Mouse (Mus musculus) layer of hippocampus, adult 11-12 months (tissue): ENCODE data around the gene Pwwp2b.

Source experiments
- DNase-seq: peaks from one replicate; pipeline ENCODE4 v3.0.0; 2022; ENCODE audit warnings: low spot score

Gene Pwwp2b

GRCm38 (mm10) chr7:139247881-139248614 lies at the start of gene Pwwp2b:
Pwwp2b (plus strand) TSS chr7:139248482.
- peak; percentile 71 for DNase-seq

DNA sequence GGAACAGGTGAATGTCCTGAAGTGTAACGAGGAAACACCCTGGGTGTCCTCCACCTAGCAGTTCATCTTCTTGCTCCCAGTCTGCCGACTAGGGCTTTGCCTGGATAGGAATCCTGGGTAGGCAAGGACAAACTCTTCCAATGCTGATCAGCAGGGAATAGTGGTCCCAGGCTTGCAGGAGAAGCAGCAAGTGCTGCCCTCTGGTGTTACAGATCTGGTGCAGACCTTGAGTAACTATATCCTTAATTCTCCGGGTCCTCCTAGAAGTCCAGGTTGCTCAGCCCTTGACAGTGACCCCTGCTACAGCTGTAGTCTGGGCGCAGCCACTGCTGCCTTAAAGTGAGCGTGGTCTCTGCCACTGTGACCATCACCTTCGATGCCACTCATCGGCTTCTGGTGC lies 48.2 kb upstream of the Pwwp2b start:
- peak; percentile 80 for DNase-seq

DNA sequence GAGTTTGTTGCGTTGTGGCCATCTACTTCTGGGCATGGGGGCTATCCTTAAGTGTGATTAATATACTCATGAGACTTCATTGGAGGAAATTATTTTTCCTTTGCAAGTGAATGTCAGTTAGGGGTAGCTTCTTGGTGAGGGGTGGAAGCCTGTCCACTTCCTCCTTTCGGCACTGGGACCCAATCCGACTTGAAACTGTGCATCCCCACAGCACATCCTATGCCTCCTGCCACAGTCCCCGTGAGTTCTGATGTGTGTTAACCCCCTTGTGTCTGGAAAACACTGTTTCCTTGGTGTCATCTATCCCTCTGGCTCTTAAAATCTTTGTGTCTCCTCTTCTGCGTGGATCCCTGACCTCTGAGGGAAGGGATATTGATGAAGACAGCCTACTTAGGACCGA lies 47.1 kb upstream of the Pwwp2b start:
- no peak for DNase-seq

- no peak for DNase-seq
Observed at GRCm38 (mm10) chr7:139208023-139208772, 40.1 kb upstream of the Pwwp2b start.

DNA sequence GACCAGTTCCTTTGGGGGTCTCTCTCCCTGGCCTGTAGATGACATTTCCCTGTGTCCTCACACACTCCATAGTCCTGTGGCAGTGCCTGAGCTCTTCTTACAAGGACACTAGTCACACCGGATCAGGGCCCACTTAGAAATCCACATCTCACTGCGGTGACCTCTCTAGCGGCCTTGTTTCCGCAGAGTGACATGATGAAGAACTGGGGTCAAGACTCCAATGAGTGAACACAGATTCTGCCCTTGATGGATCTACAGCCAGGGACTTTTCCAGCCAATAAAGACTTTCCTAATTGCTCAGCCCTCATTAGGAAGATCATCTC lies 39.5 kb upstream of the Pwwp2b start:
- DNase-seq = no peak

- no peak for DNase-seq
Observed at GRCm38 (mm10) chr7:139211761-139212160, 36.5 kb upstream of the Pwwp2b start.

DNA sequence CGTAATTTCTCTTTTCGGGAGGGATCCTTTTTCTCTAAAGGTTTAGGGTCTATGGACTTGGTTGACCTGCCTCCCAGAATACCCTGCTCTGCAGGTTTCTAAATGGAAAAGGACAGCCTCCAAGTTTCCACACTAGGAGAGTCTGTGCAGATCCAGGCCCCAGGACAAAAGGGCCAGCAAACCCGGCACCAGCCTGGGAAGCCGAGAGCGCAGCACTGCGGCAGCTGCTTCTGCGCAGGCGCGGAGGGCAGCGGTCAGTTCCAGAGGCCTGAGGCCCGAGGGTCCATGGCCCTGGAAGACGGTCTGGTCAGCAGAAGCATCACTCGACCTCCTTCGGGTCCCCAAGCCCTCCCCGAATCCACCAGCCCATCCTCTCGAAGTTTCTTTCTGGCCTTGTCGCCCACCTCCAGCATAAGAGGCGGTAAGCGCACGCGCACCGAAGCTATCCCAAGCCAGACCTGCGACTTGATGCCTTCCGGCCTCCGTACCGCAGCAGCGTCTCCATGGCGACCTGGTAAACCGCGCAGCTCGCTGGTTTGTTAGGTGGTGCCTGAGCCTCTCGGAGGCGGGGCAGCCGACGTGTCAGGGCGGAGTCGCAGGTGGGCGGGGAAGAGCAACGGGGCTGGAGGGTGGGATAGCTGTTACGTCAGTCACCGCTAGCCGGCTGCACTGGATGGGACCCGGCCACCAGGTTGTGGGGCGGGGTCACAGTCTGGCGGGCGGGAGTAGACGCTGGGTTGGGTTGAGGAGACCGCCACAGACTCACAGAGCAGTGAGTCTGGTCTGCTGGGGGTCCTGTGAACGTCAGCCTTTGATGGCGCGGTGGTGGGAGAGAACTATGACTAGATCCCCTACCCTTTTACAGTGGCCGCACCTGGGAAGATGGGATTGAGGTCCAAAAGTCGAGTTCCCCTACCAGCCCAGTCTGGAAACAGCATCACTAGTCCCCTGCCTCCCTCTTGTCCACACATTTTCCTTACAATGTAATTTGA lies 35.2 kb upstream of the Pwwp2b start, which contains the start of the genes Lrrc27 and Stk32c:
Lrrc27 (plus strand) TSS at position 235 of the 992 bp plus-strand sequence.
Stk32c (minus strand) TSS at position 554 of the 992 bp plus-strand sequence.
- DNase-seq = peak; percentile 98

GRCm38 (mm10) chr7:139213751-139214150 lies 34.5 kb upstream of the Pwwp2b start:
- no peak for DNase-seq

DNA sequence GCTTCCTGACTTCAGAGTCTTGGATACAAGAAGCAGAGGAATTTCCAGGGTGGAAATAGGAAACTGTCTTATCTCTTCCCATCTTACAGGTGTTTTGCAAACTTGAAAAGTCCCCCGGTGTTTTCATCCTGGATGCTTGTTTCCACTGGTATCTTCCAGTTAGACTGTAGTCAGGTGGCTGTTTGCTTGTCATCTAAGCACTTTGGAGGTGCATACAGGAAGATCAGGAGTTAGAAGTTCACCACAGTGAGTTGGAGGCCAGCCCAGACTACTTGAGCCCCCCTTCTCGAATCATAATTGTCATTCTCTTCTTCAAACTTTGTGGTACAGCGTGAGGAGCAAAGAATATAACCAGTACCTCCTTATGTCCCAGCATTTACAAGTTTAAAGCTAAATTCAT lies 34.1 kb upstream of the Pwwp2b start:
- no peak for DNase-seq

DNA sequence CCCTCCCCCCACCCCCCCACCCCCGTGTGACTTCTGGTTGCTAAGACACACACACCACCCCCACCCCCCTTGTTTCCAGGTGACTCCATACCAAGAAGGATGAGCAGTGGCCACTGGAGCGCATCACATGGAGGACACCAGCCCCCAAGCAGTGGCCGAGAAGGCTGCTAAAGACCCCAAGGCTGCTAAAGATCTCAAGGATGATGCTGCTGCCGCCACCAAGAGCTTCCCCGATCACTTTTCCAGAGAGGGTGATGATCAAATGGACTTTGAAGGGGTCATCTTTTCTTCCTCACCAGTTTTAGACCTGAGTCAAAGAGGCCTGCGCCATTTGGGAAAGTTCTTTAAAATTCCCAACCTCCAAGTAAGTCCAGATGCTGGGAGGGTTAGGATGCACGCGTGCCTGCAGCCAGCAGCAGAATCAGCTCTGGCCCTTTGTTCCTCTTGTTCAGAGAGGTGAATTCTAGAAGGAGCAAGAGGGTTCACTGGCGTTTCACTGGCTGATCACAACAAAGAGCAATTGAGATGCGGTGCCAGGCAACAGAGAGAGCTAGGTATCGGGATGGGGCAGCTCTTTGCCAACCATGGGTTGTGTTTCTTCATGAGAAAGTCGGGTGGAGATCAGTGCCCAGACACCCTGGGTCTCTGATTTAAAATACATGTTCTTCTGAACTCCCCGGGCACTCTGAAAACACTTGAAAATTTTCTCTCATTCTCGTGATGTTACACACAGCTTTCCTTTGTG lies 33.5 kb upstream of the Pwwp2b start:
- no peak for DNase-seq

DNA sequence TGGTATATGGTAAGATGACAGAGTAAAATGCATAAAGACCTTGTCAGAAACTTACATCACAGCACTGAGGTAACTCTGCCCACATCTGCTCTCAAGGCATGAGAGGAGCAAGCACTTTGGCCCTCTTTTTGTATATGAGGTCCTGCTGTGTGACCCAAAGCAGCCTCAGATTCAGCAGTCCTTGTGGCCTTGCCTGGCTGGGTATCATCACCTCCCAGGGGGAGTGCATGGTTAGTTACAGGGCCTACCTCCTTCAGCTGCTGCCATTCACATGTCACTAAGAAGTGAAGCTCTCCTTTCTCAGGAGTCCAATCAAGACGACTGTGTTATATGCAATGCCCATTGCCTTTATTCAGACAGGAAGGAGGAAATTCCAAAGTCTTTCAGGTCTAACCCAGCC lies 32.8 kb upstream of the Pwwp2b start:
- no peak for DNase-seq

GRCm38 (mm10) chr7:139215946-139216345 lies 32.3 kb upstream of the Pwwp2b start:
- DNase-seq = no peak

DNA sequence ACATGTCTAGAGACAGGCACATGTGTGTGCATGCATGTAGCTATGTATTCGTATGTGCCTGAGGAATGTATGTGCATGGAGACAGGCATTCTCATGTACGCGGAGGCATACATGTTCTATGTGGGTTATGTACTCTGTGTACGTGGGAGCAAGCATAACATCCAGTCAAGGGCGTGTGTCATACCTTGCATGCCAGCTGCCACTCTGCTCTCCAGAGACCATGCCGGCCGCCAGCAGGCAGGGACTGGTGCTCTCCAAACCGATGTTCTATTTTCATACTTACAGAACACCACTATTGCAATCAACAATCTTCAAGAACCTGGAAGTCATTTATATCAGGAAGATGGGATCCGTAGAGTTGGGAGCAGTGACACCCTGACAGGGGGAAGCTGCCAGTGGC lies 31.8 kb upstream of the Pwwp2b start:
- no peak for DNase-seq

DNA sequence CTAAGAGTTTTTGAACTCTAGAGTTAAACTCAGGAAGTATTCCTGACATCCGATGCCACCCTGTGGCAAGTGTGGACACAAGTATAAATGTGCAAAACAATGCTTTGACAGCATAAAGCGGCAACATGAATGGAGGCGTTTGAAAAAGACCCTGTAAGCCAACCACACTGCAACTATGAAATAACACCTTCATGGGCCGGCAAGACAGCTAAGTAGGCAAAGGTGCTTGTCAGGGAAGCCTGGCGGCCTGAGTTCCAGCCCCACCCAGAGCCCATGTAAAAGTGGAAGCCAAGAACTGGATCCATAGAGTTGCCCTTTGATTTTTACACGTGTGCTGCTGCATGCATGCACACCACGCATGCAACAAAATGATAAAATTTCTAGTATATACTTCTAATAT lies 31.2 kb upstream of the Pwwp2b start:
- DNase-seq = no peak

DNA sequence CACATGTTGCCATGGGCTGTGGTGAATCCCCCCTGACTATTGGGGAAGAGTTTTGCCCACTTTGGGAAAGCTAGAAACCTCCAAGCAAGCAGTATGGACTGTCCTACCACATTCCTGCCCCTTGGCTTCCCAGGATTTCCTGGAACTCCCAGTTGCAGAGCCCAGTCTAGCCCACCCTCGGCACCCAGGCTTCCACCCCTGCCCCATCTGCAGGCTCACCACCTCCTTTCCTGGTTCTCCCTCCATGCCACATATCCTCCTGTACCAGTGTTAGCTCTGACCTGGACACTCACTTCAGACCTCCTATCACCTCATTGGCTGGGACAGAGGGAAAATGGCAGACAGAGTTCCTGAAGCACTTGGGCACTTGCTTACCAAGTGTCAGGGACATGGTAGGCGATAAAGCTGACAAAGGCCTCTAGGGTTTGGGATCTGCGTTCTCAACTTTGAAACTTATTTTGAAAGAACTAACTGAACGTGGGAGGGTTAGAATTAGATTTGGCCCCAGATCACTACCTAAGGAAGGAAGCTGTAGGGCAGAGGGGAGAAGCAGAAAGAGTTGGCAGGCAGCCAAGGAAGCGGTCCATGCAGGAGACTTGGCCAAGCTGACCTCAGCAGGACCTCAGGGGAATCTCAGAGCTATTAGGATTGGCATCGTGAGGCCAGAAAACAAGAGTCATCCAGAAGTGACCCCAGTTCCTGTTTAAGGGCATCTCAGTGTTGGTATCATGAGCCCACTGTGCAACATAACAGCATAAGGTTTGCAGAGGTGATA lies 29.5 kb upstream of the Pwwp2b start:
- no peak for DNase-seq

- no peak for DNase-seq
Observed at GRCm38 (mm10) chr7:139219486-139219885, 28.8 kb upstream of the Pwwp2b start.

GRCm38 (mm10) chr7:139220303-139220702 lies 28.0 kb upstream of the Pwwp2b start:
- DNase-seq = no peak

- no peak for DNase-seq
Observed at GRCm38 (mm10) chr7:139221072-139221471, 27.2 kb upstream of the Pwwp2b start.

DNA sequence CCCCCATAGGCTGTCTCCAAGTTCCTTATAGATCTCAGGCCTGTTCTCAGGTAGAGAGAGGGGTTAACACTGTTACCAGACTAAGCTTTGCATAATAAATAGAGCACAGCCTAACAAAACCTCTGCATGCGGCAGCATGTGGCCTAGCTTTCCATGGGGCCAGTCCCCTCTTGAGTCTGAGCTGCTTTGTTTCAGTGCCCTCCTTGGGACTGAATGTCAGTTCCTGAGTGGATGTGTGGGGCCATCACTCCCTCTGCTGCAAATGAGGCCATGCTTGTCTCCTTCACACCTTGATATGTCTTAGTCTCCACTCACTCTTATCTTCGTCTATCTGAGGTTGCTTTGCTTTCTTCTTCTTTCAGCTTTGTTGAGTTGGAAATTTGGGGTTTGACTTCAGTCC lies 26.4 kb upstream of the Pwwp2b start:
- no peak for DNase-seq

DNA sequence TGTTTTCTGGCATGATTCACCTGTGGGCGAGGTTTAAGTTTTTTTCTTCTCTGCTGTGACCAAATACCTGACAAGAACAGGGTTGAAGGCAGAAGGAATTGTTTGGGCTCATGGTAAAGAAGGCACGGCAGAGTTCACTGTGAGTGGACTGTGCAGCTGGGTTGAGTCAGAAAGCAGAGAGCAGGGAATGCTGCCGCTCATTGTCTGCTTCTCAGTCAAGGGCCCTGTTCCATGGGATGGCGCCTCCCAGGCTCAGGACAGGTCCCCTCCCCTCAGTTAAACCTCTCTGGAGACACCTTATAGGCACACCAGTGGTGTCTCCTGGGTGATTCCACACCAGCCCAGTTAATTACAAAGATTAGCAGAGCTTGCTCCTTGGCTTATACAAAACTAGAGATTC lies 25.9 kb upstream of the Pwwp2b start:
- DNase-seq = no peak

DNA sequence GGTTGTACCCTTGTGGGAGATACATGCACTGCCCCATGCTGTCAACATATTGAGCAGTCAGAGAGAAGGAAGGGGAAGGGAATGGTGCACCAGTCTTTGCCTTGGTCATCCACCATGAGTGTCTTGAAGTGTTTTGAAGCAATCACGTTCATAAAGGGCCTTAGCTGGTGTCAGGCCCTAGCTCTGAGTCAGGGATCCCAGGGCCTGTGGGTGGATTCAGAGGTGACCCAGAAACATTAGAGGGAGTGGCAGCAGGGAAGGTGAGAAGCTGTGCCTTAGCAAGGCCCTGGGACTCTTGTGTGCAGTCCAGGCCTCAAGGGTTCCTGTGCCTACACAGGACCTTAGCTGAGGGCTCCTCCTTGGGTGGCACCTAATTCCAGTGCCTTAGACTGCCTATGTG lies 24.2 kb upstream of the Pwwp2b start:
- DNase-seq = no peak
